Mouse (Mus musculus): Measurements from ENCODE around the gene Ceacam1.
"Not testable (repeated sequence)": the region's sequence is repeated elsewhere in the genome, so short reads cannot be mapped to it uniquely, and the experiment has no call there.

Gene Ceacam1

DNA sequence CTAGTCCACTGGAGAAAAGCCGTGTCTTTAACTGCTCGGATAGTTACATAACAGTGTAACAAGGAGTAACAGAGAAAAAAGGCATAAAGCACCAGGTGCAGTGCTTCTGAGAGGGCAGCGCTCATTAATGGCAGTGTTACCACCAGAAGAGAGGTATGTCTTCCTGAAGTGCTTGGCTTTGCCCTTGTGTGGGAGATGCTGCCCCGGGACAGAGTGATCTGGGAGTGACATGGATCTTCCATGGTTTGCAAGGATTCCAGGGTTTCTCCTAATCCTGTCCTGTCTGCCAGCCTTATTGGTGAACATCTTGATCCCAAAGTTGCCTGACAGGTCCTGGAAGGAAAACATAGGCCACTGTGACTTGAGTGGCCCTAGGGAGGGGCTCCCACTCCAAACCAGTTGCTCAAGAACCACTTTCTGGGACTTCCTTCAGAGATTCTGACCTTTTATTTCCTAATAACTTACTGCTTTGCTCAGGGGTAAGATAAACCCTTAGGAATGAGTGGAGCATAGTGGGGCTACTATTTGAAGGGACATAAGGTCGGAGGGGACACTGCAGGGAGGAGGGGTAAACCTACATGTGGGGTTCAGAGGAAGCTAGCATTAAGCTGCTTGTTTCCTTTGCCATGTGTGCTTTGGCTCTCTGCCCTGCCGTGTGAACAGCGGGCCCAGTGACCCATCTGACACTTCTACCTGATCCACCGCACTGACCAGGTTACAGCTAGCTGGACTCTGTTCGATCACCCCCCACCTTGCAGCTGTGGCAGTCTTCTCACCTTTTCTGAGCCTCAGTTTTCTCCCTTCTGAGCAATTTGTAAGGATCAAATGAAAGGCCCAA lies 37.2 kb downstream of the Ceacam1 start:
- DNase-seq (ENCODE audit: low spot score in 2 of 2) = no peak

- no peak for DNase-seq (ENCODE audit: low spot score in 2 of 2)
These were observed 38.1 kb downstream of the Ceacam1 start for GRCm38 (mm10) chr7:25439124-25439822.

DNA sequence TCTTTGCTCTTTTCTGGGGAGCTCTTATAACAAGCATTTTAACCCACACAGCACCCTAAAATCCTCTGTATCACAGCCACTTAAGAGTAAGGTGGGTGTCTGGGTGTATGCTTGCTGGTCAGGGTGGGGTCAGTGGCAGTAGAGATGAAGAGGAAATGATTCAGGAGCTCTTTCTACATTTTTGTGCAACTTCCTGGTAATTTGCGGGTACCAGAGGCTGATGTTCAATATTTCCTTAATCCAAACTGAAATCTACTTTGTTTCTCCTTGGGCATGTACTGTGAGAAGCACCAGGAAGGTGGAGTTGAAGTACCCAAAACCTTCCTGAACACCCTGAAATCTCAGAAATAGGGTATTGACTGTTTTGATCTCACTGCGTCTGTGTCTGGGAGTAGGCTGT lies 40.7 kb downstream of the Ceacam1 start:
- peak in 1 of 2 experiments; percentile 24 for DNase-seq (ENCODE audit: low spot score in 2 of 2)

DNA sequence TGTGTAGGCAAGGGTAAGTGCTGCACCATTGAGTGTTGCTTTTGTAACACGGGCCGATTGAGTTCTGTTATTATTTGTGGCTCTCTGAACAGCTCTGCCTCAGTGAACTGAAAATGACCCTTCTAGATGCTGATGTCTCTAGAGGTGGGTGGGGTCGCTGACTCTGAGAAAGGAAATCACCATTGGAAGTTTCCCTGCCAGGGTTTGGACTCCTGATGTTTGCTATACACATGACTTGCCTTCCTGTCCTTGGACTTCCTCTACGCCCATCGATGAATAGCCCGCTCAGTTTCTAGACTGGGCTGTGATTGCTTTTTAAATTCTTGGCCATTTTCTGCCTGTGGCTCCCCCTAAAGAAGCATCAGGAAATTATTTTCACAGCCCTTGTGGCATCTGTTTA lies 41.2 kb downstream of the Ceacam1 start:
- DNase-seq (ENCODE audit: low spot score in 2 of 2) = peak; percentile 64 to 86

DNA sequence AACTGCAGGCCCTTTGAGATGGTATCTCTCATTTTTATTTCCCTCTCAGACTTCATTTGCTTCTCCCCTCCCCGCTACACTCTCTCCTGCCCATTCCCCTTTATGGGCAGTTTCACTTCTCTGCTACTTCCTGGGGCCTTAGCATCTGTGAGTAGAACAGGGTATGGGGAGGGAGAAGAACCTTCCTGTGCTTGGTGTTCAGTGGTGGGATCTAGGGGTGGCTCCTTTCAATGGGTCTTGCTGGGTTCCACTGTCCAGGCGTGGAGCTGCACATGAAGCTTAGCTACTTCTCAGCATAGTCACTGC lies 41.9 kb downstream of the Ceacam1 start:
- DNase-seq (ENCODE audit: low spot score in 2 of 2) = peak in 1 of 2 experiments; percentile 32

- DNase-seq (ENCODE audit: low spot score in 2 of 2) = peak; percentile 37 to 46
These were observed 42.5 kb downstream of the Ceacam1 start for GRCm38 (mm10) chr7:25434654-25435545.

DNA sequence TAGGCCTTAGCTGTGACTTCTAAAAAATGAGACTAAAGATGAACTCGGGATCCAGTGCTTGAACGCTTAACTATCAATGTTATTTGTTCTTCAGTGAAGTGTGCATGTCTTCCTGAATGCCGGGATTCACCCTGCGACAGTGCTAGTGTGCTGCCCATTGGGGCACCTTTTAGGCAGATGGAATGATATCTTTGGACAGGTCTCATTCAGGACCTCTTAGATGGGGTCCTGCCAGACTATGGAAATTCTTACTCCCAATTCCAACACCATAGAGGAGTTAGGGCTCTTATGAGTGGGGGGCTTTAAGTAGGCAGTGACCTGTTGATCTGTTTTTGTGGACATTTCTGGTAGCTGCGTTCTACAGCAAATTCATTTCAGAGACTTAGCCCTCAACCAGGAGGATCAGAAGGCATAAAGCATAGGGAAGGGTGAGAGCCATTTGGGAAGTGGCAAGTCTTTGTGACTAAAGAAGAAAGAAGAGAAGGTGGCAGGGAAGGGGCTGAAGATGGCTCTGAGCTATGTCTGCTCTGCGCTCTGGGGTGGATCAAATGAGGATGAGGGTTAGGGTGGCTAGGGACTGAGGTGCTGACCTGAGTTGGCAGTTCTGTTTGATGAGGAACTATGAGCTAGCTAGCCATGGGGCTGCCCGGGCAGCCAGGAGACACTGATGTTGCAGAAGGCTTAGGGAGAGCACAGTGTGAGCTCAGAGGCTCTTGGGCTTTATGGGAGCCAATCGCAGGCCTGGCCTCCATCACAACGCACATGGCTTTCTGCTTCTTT lies 43.4 kb downstream of the Ceacam1 start:
- no peak for DNase-seq (ENCODE audit: low spot score in 2 of 2)

DNA sequence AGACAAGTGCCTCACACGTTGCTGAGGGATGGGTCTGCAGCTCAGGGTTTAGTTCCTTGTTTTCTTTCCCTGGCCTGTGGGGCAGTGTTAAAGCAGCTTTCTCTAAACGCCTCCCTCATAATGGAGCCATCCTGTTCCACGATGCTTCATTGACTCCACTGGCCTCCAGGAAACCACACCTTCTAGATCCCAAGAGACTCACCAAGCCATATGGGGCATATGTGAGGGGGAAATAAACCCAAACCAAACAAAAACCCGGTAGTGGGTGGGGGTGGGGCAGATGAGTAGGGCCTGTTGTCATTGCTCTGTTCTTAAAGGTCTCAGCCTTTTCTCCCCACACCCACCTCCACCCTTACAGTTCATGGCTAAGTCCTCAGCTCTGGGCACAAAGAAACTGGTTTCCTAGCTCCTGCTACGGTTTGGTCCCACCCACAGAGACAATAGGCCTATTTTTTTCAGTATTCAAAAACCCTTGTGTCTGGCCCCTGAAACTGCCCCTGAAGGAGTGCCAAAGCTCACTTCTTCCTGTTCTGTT lies 44.3 kb downstream of the Ceacam1 start:
- peak; percentile 54 to 77 for DNase-seq (ENCODE audit: low spot score in 2 of 2)

DNA sequence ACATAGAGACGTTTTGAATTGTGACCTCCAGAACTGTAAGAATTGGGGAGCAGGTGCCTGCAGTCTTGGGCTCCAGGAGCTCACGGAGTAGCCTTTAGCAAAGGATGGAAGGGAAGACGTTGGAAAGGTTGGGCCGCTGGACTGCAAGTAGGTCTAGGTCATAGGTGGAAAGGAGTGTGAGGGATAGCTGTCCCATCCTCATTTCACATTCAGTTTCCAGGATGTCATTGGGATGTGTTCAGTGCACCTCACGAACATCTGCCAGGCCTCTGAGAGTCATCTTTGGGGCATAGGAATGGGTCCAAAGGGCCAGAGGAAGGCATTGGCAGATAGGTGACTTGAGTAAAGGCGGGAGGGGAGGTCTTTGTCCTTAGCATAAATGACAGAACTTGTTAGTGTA lies 45.0 kb downstream of the Ceacam1 start:
- no peak for DNase-seq (ENCODE audit: low spot score in 2 of 2)

- no peak for DNase-seq (ENCODE audit: low spot score in 2 of 2)
These were observed 47.3 kb downstream of the Ceacam1 start for GRCm38 (mm10) chr7:25429886-25430784.

GRCm38 (mm10) chr7:25428321-25428720 lies 49.1 kb downstream of the Ceacam1 start:
- DNase-seq (ENCODE audit: low spot score in 2 of 2) = no peak

DNA sequence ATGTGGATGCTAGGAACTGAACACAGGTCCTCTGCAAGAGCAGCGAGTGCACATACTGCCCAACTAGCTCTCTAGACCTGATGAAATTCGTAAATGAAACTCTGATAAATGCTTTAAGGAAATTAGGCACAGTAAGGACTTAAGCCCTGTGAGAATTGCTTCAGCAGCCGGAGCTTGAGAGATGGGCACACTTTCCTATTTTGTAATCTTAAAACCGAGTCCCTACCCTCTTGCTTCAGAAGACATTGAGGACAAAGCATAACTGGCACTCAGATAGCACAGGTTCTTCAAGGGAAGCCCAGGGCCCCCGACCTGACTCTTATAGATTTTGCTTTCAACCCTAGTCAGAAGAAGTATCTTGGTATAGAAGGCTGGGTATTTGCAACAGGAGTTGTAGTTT lies 50.3 kb downstream of the Ceacam1 start:
- DNase-seq (ENCODE audit: low spot score in 2 of 2) = no peak

- DNase-seq (ENCODE audit: low spot score in 2 of 2) = not testable (repeated sequence)
These were observed 51.0 kb downstream of the Ceacam1 start for GRCm38 (mm10) chr7:25426380-25426779.

GRCm38 (mm10) chr7:25424429-25424828 lies 53.0 kb downstream of the Ceacam1 start:
- DNase-seq (ENCODE audit: low spot score in 2 of 2) = peak; percentile 53 to 79

GRCm38 (mm10) chr7:25422286-25422841 lies 55.0 kb downstream of the Ceacam1 start:
- DNase-seq (ENCODE audit: low spot score in 2 of 2) = no peak

DNA sequence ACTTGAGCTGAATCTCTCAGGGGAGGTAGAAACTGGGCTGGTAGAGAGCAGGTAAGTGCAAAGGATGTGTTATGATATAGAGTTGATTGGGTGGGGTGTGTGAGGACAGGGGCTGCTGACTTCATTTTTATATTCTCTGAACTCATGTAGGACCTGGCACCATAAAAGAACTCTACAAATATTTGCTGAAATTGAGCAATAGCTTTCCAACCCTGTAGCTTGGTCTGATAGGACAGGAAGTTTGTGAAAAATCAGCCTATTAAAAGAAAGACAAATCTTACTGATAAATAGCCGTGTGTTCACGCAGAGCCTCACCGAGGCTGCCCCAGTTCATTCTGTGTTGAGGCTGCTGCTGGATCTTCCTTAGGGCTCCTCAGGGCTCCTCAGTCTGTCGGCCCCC lies 57.5 kb downstream of the Ceacam1 start:
- DNase-seq (ENCODE audit: low spot score in 2 of 2) = no peak

GRCm38 (mm10) chr7:25419536-25419935 lies 57.9 kb downstream of the Ceacam1 start:
- no peak for DNase-seq (ENCODE audit: low spot score in 2 of 2)

DNA sequence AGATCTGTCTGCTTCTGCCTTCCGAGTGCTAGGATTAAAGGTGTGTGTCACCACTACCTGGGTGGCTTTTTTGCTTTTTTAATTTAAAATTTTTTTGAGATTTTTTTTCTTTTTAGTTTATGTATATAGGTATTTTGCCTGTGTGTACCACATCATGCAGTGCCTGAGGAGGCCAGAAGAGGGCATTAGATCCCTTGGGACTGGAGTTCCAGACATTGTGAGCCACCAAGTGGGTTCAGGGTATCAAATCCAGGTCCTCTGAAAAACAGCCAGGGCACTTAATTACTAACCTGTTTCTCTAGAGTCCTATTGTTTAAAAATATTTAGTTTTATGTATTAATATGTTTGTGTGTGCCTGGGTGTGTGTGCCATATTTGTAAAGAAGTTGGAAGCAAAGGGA lies 59.8 kb downstream of the Ceacam1 start:
- no peak for DNase-seq (ENCODE audit: low spot score in 2 of 2)

DNA sequence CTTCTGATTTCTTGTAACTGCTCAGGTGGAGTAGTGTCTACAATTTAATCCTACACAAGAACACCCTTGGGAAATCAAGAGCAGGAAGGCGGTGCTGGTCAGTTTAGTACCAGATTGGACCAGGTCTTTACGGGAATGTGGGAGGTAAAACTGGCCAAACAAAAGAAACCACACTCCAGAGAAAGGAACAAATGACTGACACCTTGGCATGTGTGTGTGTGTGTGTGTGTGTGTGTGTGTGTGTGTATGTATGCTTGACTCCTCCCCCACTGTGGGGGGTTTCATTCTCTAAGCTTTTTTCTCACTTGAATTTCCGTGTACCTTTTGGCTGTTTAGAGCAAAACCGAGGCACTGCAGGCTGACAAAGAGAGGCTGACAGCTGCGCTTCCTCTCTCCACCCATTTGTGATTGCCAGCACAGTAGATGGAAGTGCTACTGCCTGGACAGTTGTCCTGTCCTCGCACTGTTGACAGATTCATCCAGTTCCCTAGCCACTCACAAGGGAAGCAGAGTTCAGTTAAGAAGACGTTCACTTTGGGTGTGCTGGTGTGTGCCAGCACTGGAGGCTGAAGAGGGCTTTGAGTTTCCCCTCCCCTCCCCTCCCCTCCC lies 64.5 kb downstream of the Ceacam1 start, which contains the start of gene Cxcl17:
Gene Cxcl17, minus strand, starts transcription at position 54 of the 609 bp plus-strand sequence.
- DNase-seq (ENCODE audit: low spot score in 2 of 2) = no peak

Data from heart, adult 9 months (tissue).